Mouse (Mus musculus) adrenal gland, postnatal 14 days (tissue): ENCODE measurements around the gene Zzef1. TPM values are rescaled to one million over a fixed set of nuclear protein-coding genes. Genes with fewer than 3 reads are reported as not detected.

Source experiments
- DNase-seq: peaks from one replicate; pipeline ENCODE4 v3.0.0; 2021; ENCODE audit warnings: mixed read lengths
- microRNA-seq, 2 experiments: library from miRNA; unstranded; fragments of <30 nt; microRNA quantifications; one replicate each; pipeline ENCODE4 v1.2.0; 2021
- total RNA-seq: library from RNA; stranded (reverse); gene quantifications from 2 replicates; pipeline ENCODE4 v1.2.3, GENCODE M21; 2021

The Zzef1 gene
- total RNA-seq, 1 experiment from 2014 or later: 32.3 TPM

DNA sequence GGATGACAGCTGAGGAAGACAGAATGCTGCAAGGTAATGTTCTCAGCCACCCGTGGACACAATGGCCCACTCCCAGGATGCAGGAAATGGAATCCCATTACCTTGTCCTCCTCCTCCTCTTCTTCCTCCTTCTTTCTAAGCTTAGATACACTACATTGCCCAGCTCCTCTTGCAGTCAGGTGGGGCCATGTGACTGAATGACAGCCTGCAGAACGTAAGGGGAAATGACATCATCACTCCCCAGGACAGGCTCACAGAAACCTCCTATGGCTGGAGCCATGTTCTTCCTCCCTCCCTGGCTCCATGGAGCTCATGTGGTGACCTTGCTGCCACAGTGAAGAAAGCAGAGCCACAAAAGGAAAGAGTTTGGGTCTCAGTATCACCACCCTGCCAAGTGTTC, 161.3 kb downstream of the Zzef1 start:
- DNase-seq: no peak

GRCm38 (mm10) chr11:72959924-72960679, 164.1 kb downstream of the Zzef1 start:
- DNase-seq: no peak

GRCm38 (mm10) chr11:72960723-72961071, 164.7 kb downstream of the Zzef1 start:
- DNase-seq: no peak

- peak; percentile 62 for DNase-seq
Measured at GRCm38 (mm10) chr11:72961072-72961980, 165.3 kb downstream of the Zzef1 start, which contains the start of gene Atp2a3. Gene Atp2a3, plus strand, starts transcription at chr11:72961169.

GRCm38 (mm10) chr11:72962378-72962777, 166.4 kb downstream of the Zzef1 start:
- no peak for DNase-seq

GRCm38 (mm10) chr11:72963058-72963788, 167.2 kb downstream of the Zzef1 start:
- no peak for DNase-seq

GRCm38 (mm10) chr11:72963789-72964294, 167.8 kb downstream of the Zzef1 start:
- DNase-seq: peak; percentile 46

- DNase-seq: peak; percentile 66
Measured at GRCm38 (mm10) chr11:72974995-72975503, 179.0 kb downstream of the Zzef1 start.

Small RNAs within 50 kb of the gene (microRNA-seq; reads per million reads assigned to microRNA genes)
- 0 reads per million in 2 experiments for gene Gm44467

Other genes starting within 250 kb of the Zzef1 start
- gene Spns3, start 245.7 kb upstream of the Zzef1 start, total RNA-seq: 0.15 and 0.49 TPM in 2 replicates
- 44.8 and 46.8 TPM in 2 replicates for gene Ube2g1, start 188.9 kb upstream of the Zzef1 start, total RNA-seq
- 35.6 and 38.9 TPM in 2 replicates for gene Ankfy1, start 106.2 kb upstream of the Zzef1 start, total RNA-seq
- 14.2 and 14.5 TPM in 2 replicates for gene Cyb5d2, start 84 bp upstream of the Zzef1 start, total RNA-seq
- 10.8 and 25.5 TPM in 2 replicates for gene Atp2a3, start 164.9 kb downstream of the Zzef1 start, total RNA-seq
- 0.98 and 1.2 TPM in 2 replicates for gene P2rx1, start 202.9 kb downstream of the Zzef1 start, total RNA-seq
- gene Camkk1, start 222.8 kb downstream of the Zzef1 start, total RNA-seq: 1.3 and 1.5 TPM in 2 replicates